Mouse (Mus musculus) v-Abl transformed pro-B cells (cell line): ENCODE measurements around the gene Abcb7.
"Not testable (repeated sequence)": the region's sequence is repeated elsewhere in the genome, so short reads cannot be mapped to it uniquely, and the experiment has no call there.

Source experiments
- in situ Hi-C, 2 experiments: fragments of 400-800 bp; cut with MboI; formaldehyde crosslinking; loops; one replicate each; pipeline ENCODE4 v1.15.1; 2025; ENCODE audit not compliant: unreplicated experiment in 2 of 2

The Abcb7 gene

DNA sequence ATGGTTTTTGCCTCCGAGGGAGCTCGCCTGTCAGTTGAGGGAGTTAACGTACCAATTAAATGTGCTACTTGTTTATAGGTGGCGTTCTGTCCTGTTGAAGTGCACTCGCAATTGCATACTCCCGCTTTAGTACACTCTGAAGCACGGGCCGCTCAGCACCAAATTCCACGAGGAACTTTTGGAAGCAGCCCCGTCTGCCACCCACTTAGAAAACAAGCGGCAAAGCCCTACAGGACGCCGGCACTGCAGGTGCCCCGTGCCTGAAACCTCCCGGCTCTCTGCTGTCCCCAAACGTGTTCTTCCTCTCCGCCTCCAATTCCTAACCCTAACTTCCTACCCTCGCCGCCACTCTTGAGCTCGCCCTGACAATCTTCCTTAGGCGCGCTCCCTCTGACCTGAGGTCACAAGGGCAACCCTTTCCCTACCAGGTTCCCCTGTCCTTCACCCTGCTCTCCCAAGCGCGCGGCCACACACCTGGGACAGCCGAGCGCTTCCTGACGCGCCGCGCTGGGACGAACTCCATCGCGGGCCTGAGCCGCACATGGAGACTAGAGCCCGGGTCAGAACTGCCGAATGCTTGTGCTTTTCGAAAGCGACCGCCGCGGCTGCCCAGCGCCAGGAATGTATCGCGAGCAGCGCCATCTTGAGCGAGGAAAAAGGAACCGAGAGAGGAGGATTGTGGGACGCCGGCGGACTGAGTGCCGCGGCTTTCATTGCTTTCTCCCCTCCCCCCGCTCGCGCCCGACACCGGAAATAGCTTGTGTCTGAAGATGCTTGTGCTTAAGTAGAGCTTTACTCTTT is at the start of gene Abcb7:
Gene Abcb7 (minus strand): TSS at position 674 of the 801 bp plus-strand sequence.
- in situ Hi-C loops: loop anchor here (10.0 to 25.0 kb wide), 2 partner anchors 226 to 591 kb away; no protein-coding TSS in a partner anchor

- in situ Hi-C loops: no loop called here
These were observed 48.1 kb upstream of the Abcb7 start for GRCm38 (mm10) chrX:104461755-104462154.

DNA sequence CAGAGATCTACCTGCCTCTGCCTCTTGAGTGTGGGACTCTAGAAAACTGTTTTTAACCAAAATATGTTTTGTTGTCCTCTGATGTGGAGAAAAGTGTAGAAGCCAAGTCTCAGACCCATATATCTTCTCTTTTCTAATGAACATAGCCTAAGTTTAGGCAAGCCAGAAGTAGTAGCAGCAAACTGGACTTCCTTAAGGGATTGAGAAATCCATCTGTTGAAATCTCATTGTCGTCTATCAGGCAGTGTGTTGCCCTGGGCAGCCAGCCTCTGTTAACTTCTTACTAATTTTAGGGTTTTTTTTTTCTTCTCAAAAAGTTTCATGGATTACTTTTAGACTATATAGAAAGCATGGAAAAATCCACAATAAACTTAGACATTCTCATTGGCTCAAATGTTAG is 38.8 kb upstream of the Abcb7 start:
- in situ Hi-C loops: no loop called here

DNA sequence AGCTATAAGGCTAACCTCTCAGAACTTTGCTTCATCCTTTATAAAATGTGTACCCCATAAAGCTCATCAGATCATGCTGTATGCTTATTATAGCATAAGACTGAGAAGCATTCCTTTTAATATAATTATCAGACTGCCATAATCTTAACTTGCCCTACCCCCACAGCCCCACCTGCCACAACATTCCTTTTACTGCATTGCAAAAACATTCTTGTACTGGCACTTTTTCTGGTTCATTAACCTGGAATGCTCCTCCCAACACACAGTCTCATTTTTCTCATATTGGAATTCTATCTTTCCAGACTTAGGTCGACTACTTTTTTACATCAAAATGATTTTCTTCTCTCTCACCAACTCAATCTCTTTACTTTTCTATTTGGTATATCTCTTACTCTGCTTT is 19.8 kb upstream of the Abcb7 start:
- in situ Hi-C loops: no loop called here

- in situ Hi-C loops: no loop called here
These were observed 14.5 kb upstream of the Abcb7 start for GRCm38 (mm10) chrX:104428108-104428507.

DNA sequence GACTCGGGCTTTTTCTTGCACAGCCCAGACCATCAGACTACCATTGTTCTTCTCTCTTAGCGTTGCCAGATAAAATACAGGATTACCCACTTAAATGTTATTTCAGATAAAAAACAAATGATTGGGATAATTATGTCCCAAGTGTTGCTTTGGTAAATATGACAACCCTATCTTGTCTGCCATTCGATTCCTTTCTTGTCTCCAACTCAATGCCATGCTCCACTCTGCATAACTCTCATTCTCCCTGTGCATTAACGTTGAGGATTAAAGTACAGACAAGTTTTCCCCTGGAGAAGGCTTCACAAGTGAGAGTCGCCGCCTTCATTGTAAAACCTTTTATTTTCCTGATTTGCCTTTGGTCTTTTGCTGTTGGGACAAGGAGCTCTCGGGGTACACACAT is 339 bp upstream of the Abcb7 start:
- in situ Hi-C loops: loop anchor here (10.0 to 25.0 kb wide), 2 partner anchors 227 to 591 kb away; no protein-coding TSS in a partner anchor

GRCm38 (mm10) chrX:104408137-104408536 is 5.5 kb downstream of the Abcb7 start:
- in situ Hi-C loops: loop anchor here in 1 of 2 experiments (25.0 kb wide), 1 partner anchor 221 kb away; no protein-coding TSS in a partner anchor

- in situ Hi-C loops: loop anchor here in 1 of 2 experiments (25.0 kb wide), 1 partner anchor 215 kb away; no protein-coding TSS in a partner anchor
These were observed 11.2 kb downstream of the Abcb7 start for GRCm38 (mm10) chrX:104402463-104402862.

DNA sequence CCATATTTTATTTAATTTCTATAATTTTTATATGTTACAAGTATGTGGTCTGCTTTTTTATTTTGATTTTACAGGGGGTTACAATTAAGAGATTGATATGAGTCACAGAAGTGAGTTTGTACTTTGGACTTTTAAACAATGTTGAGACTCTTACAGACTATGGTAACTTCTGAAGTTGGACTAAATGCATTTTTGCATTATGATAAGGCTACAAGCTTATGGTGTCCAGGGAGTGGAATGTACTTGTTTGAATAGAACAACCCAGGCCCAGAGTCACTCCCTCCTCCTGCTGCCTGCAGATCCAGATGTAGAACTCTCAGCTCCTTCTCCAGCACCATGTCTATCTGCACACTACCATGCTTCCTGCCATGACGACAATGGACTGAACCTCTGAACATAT is 12.5 kb downstream of the Abcb7 start:
- in situ Hi-C loops: loop anchor here in 1 of 2 experiments (25.0 kb wide), 1 partner anchor 214 kb away; no protein-coding TSS in a partner anchor

- in situ Hi-C loops: no loop called here
These were observed 16.1 kb downstream of the Abcb7 start for GRCm38 (mm10) chrX:104397526-104397925.

GRCm38 (mm10) chrX:104359686-104360085 is 54.0 kb downstream of the Abcb7 start:
- in situ Hi-C loops: no loop called here

DNA sequence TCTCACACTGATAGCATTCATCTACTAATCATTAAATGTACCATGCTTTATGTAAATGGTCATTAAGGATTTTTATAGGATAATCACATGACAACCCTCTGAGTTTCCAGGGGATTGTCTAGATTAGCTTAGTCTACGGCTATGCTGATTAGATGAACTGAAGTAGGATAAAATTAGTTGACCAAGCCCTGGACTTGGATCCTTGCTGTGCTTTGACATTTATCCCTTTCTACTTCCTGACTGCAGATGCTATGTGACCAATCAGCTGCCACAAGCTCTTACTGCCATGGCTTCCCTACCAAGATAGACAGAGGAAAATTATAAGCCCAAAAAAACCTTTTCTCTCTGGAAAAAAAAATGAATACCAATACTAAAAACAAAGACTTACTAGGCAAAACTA is 57.8 kb downstream of the Abcb7 start:
- in situ Hi-C loops: no loop called here

- in situ Hi-C loops: not testable (repeated sequence)
These were observed 65.5 kb downstream of the Abcb7 start for GRCm38 (mm10) chrX:104348146-104348545.

DNA sequence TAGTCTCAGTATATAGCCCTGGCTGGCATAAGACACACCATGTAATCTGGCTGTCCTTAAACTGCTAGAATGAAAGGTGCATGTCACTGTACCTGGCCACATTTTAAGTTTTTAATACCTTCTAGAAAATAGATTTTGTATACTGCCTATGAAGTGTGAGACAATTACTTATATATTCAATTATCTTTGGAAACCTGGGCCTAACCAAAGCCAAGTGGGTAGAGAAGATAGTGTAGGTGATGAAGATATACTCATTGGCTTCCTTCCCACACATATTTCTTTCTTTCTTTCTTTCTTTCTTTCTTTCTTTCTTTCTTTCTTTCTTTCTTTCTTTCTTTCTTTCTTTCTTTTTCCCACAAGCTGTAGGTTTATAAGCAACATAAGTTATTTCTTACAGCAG is 121.9 kb downstream of the Abcb7 start:
- in situ Hi-C loops: no loop called here

GRCm38 (mm10) chrX:104279828-104280227 is 133.8 kb downstream of the Abcb7 start:
- in situ Hi-C loops: no loop called here

GRCm38 (mm10) chrX:104264371-104264770 is 149.3 kb downstream of the Abcb7 start:
- in situ Hi-C loops: no loop called here

GRCm38 (mm10) chrX:104262468-104262867 is 151.2 kb downstream of the Abcb7 start:
- in situ Hi-C loops: no loop called here

- in situ Hi-C loops: no loop called here
These were observed 157.1 kb downstream of the Abcb7 start for GRCm38 (mm10) chrX:104256561-104256960.
